Comparison of ENCODE assay signal across 12 mouse cellular contexts in the genomic region with DNA sequence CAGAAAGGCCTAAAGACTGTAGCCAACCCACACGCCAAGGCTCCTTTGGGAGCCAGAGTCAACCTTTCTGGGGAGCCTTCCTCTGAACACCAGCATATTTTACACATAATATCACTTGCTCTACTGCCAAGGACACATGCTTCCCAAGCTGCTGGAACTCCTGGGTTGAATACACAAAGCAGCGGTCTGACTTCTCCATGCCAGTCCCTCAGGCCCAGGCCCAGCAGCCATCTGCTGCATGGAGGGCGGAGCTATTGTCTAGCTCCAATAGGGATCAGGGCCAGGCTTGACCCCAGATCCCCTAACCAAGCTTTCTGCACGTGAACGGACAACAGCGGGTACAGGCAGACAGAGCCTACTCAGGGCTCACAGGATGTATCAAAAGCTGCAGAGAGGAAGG. TPM values are rescaled to one million over a fixed set of nuclear protein-coding genes. Genes with fewer than 3 reads are reported as not detected.
A peak's percentile ranks its signal among the peaks of the same experiment; 100 is the strongest.
DNase-seq lines count a peak whose midpoint lies in the region; ATAC-seq and TF ChIP-seq lines count a peak whose summit lies in the region.
"Had no signal": no experiment of that assay in that cellular context is flagged by ENCODE, and none has a peak within 500 bp of the region (broad histone marks: within the 10 kb centered on the region; RNA-seq: fewer than 3 reads in every experiment).

No protein-coding gene starts in this region.

- 48% methylated on average over 6 of the region's 6 CpGs for WGBS in lung, postnatal 0 days

- H3K4me3 ChIP-seq in lung, postnatal 0 days (ENCODE audit: low read depth, low read length), result no peak overlapping the region
- H3K4me3 ChIP-seq: forebrain, embryonic 13.5 days had no signal

- peaks cover 8% of the 10 kb centered on the region for H3K4me1 ChIP-seq in lung, postnatal 0 days (ENCODE audit: insufficient read depth, low read depth, low read length)

- peak overlapping the region; percentile 78 for H3K27ac ChIP-seq in lung, postnatal 0 days (ENCODE audit: low read length)
- H3K27ac ChIP-seq: forebrain, embryonic 13.5 days had no signal

- no peak for TF ChIP-seq EP300 in lung, postnatal 0 days (IDR thresholded peaks at IDR 0.05)

- TF ChIP-seq CTCF in lung, postnatal 0 days (IDR thresholded peaks at IDR 0.05), result no peak

- H3K9ac ChIP-seq in lung, postnatal 0 days (replicated peaks; ENCODE audit: low read depth), result no peak overlapping the region
- H3K9ac ChIP-seq: forebrain, embryonic 13.5 days had no signal

- intact Hi-C loops in heart, postnatal 14 days (cut with DNase I), result no loop called here

- no peak overlapping the region for H3K4me2 ChIP-seq in lung, postnatal 0 days (replicated peaks; ENCODE audit: low read depth, low read length)
- H3K4me2 ChIP-seq: forebrain, embryonic 13.5 days had no signal

- peak; percentile 33 for DNase-seq in adrenal gland, postnatal 36 days
- no peak for DNase-seq in adrenal gland, adult 8-10 months
- DNase-seq in lung, postnatal 0 days (ENCODE audit: low spot score), result no peak
- no peak for DNase-seq in lung, adult 18-20 months
- peak; percentile 57 to 62 for DNase-seq in heart, postnatal 14 days
- DNase-seq in skeletal muscle tissue, adult 2 months (ENCODE audit: low read depth, low spot score), result peak; percentile 85
- DNase-seq in kidney, adult 11 months, result no peak
- DNase-seq in frontal cortex, postnatal 10 days (ENCODE audit: low spot score in 2 of 2), result no peak
- DNase-seq: layer of hippocampus, adult 9-11 months had no signal

- no peaks in the 10 kb centered on the region for H3K9me3 ChIP-seq in lung, postnatal 0 days (ENCODE audit: low read length)
- H3K9me3 ChIP-seq: forebrain, embryonic 13.5 days had no signal

- no peaks in the 10 kb centered on the region for H3K27me3 ChIP-seq in lung, postnatal 0 days (replicated peaks; ENCODE audit: insufficient read depth, low read length)
- H3K27me3 ChIP-seq: forebrain, embryonic 13.5 days had no signal

- no peaks in the 10 kb centered on the region for H3K36me3 ChIP-seq in lung, postnatal 0 days (ENCODE audit: insufficient read depth, low read length)

- ATAC-seq in lung, postnatal 0 days, result no peak
- ATAC-seq: forebrain, embryonic 13.5 days had no signal

RNA-seq across cellular contexts. Expression of gene Cyb561, which starts 18.3 kb away (rescaled TPM):
- 100 to 1,000 TPM; 134 to 165 TPM for total RNA-seq in adrenal gland, postnatal 36 days (2021)
- 100 to 1,000 TPM; 214 to 322 (median 255) TPM for total RNA-seq in adrenal gland, adult 8-10 months (2022)
- 70.5 and 72.2 TPM in 2 replicates for polyA plus RNA-seq in lung, postnatal 0 days (2015; fragmentation: Nextera tagmentation; extraction: Ambion mirVana)
- 10 to 100 TPM; 14.2 to 14.8 TPM for total RNA-seq in heart, postnatal 14 days (2021)

RNA-seq across cellular contexts. Expression of gene Ace, which starts 32.9 kb away (rescaled TPM):
- 10 to 100 TPM in 1 of 2 experiments, 1 to 10 TPM in 1; 8.0 to 15.5 TPM for total RNA-seq in adrenal gland, postnatal 36 days (2021)
- total RNA-seq in adrenal gland, adult 8-10 months (2022), result 10 to 100 TPM in 3 of 4 experiments, 1 to 10 TPM in 1; 9.4 to 22.2 (median 12.1) TPM
- 73.6 and 74.6 TPM in 2 replicates for polyA plus RNA-seq in lung, postnatal 0 days (2015; fragmentation: Nextera tagmentation; extraction: Ambion mirVana)
- total RNA-seq in heart, postnatal 14 days (2021), result 10 to 100 TPM; 28.7 to 31.6 TPM

RNA-seq across cellular contexts. Expression of gene Ace3, which starts 59.7 kb away (rescaled TPM):
- not detected for total RNA-seq in adrenal gland, postnatal 36 days (2021)
- total RNA-seq in adrenal gland, adult 8-10 months (2022), result not detected
- 2.0 and 2.1 TPM in 2 replicates for polyA plus RNA-seq in lung, postnatal 0 days (2015; fragmentation: Nextera tagmentation; extraction: Ambion mirVana)
- not detected for total RNA-seq in heart, postnatal 14 days (2021)
- polyA plus RNA-seq: forebrain, embryonic 13.5 days; intestine, embryonic 14.5 days; liver, embryonic 16.5 days had no signal

Comparison
In these comparisons a context has a peak if more than half of its experiments do, and no peak if none do; other contexts are left out.
1. DNase-seq: peak in adrenal gland, postnatal 36 days (2 of 2), heart, postnatal 14 days (2 of 2) and skeletal muscle tissue, adult 2 months (single experiment); none in adrenal gland, adult 8-10 months (single experiment), lung, postnatal 0 days (single experiment), lung, adult 18-20 months (0 of 2), kidney, adult 11 months (single experiment) and frontal cortex, postnatal 10 days (0 of 2).
2. RNA of gene Cyb561, which starts 18.3 kb away (total RNA-seq): 214 to 322 TPM in adrenal gland, adult 8-10 months and 134 to 165 TPM in adrenal gland, postnatal 36 days; 14.2 to 14.8 TPM in heart, postnatal 14 days; every median in the first group is over 4 times any median in the second.